Comparison of ENCODE assay signal across 10 mouse cellular contexts in the genomic region with DNA sequence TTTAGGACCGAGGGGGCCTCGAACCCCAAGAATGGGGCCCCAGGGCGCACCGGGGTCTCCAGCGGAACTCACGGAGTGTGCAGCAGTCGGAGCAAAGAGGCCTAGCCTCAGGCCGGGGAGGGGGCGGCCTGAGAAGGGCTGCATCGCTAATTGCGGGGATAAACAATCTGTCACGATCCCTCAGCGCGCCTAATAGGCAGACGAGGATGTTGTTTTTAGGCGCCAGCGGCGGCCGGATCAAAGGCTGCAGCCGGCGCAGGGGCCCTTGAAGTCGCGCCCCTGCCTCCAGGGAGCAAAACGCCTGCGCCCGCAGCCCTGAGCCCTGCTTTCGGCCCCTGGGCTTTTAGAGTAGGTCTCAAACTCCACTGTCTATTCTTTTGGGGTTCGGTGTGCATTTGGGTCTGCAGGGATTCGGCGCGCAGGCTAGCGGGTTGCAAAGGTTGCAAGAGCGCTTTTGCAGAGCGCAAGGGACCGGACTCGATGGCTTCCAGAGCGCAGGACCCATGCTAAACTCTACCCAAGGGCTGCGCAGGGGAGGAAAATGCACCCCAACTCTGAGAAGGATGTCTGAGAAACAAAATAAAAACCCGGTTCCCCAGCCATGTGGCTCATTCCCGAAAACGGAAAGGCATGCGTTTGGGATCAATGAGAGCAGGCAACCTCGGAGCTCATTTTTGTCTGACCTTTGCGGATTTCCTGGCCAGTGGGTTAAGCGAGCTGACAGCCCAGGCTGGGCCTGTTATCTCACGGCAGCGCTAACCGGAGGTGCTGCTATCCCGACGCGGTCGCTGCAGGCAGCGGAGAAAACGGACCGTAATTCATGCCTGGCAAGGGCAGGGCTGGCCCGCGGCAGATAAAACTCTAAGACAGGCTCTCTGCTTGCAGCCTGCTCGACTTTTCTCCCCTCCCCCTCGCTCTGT. TPM values are rescaled to one million over a fixed set of nuclear protein-coding genes. Genes with fewer than 3 reads are reported as not detected.
DNase-seq lines count a peak whose midpoint lies in the region; ATAC-seq and TF ChIP-seq lines count a peak whose summit lies in the region.
"Had no signal": no experiment of that assay in that cellular context is flagged by ENCODE, and none has a peak within 500 bp of the region (broad histone marks: within the 10 kb centered on the region; RNA-seq: fewer than 3 reads in every experiment).

No protein-coding gene starts in this region.

- peaks cover 95% of the 10 kb centered on the region for H3K27me3 ChIP-seq in forebrain, embryonic 15.5 days
- peaks cover 90% of the 10 kb centered on the region for H3K27me3 ChIP-seq in limb, embryonic 13.5 days
- H3K27me3 ChIP-seq in thymus, adult 2 months (ENCODE audit: control insufficient read depth, insufficient read depth, low read length) = peaks cover 13% of the 10 kb centered on the region
- H3K27me3 ChIP-seq: Patski had no signal

- H3K9me3 ChIP-seq in forebrain, embryonic 15.5 days = peaks cover 5% of the 10 kb centered on the region; the same call in 1 of the 2 replicates
- H3K9me3 ChIP-seq in limb, embryonic 13.5 days = peaks cover 3% of the 10 kb centered on the region; the same call in 1 of the 2 replicates

- ATAC-seq in forebrain, embryonic 15.5 days (replicated peaks) = no peak
- no peak for ATAC-seq in limb, embryonic 13.5 days (ENCODE audit: low FRiP score, low read depth)
- ATAC-seq: Patski had no signal

- TF ChIP-seq CTCF in thymus, adult 2 months (IDR thresholded peaks at IDR 0.05; ENCODE audit: borderline replicate concordance, control insufficient read depth, extremely low read depth, insufficient read depth, low read length, poor library complexity) = no peak

- peak; percentile 14 for DNase-seq in ovary, postnatal 36 days (ENCODE audit: low spot score)
- no peak for DNase-seq in ovary, adult 18-20 months (ENCODE audit: low spot score)
- peak; percentile 33 for DNase-seq in yolk sac, embryonic 10.5 days (ENCODE audit: low spot score)
- DNase-seq in thymus, adult 2 months = no peak
- no peak for DNase-seq in adrenal gland, adult 2 months
- DNase-seq in layer of hippocampus, postnatal 14 days (ENCODE audit: low spot score in 2 of 2) = no peak
- DNase-seq: kidney, adult 11 months had no signal

- no peak overlapping the region for H3K27ac ChIP-seq in forebrain, embryonic 15.5 days (replicated peaks)
- H3K27ac ChIP-seq in limb, embryonic 13.5 days = peak overlapping the region; percentile 79
- H3K27ac ChIP-seq in thymus, adult 2 months (ENCODE audit: control insufficient read depth, insufficient read depth, low read length) = no peak overlapping the region

- H3K4me3 ChIP-seq in forebrain, embryonic 15.5 days = peak overlapping the region; percentile 4; the same call in 1 of the 2 replicates
- peak overlapping the region; percentile 70 for H3K4me3 ChIP-seq in limb, embryonic 13.5 days
- no peak overlapping the region for H3K4me3 ChIP-seq in thymus, adult 2 months (ENCODE audit: control insufficient read depth, insufficient read depth, low read length)

- H3K36me3 ChIP-seq in forebrain, embryonic 15.5 days = no peaks in the 10 kb centered on the region
- no peaks in the 10 kb centered on the region for H3K36me3 ChIP-seq in limb, embryonic 13.5 days
- H3K36me3 ChIP-seq in thymus, adult 2 months (ENCODE audit: control insufficient read depth, insufficient read depth, low read length) = no peaks in the 10 kb centered on the region

- H3K9ac ChIP-seq in forebrain, embryonic 15.5 days (replicated peaks) = no peak overlapping the region
- H3K9ac ChIP-seq in limb, embryonic 13.5 days = peak overlapping the region; percentile 66

- no peak for TF ChIP-seq POLR2A in thymus, adult 2 months (IDR thresholded peaks at IDR 0.05; ENCODE audit: control insufficient read depth, extremely low read depth, insufficient read depth, low read length, poor library complexity)

- WGBS in forebrain, embryonic 15.5 days = under 1% methylated on average over 59 of the region's 59 CpGs
- WGBS in limb, embryonic 13.5 days = under 1% methylated on average over 59 of the region's 59 CpGs
- WGBS in thymus, adult 2 months = 4% methylated on average over 59 of the region's 59 CpGs

- H3K4me1 ChIP-seq in forebrain, embryonic 15.5 days = peaks cover 38% of the 10 kb centered on the region
- peaks cover 43% of the 10 kb centered on the region for H3K4me1 ChIP-seq in limb, embryonic 13.5 days
- no peaks in the 10 kb centered on the region for H3K4me1 ChIP-seq in thymus, adult 2 months (replicated peaks; ENCODE audit: control insufficient read depth, insufficient read depth, low read length)

- no peak overlapping the region for H3K4me2 ChIP-seq in forebrain, embryonic 15.5 days (replicated peaks)
- peak overlapping the region; percentile 83 for H3K4me2 ChIP-seq in limb, embryonic 13.5 days (replicated peaks)

RNA-seq across cellular contexts. Expression of a gene that starts 2.6 kb away (rescaled TPM):
- 13.7 and 20.7 TPM in 2 replicates for polyA plus RNA-seq in forebrain, embryonic 15.5 days (2015; fragmentation: Nextera tagmentation; extraction: Ambion mirVana)
- polyA plus RNA-seq in limb, embryonic 13.5 days (2015; fragmentation: Nextera tagmentation; extraction: Ambion mirVana) = 272 and 338 TPM in 2 replicates
- 2.7 and 4.0 TPM in 2 replicates for polyA plus RNA-seq in thymus, adult 2 months (2012; rRNA removed)
- 1 to 10 TPM; 1.4 to 2.3 TPM for total RNA-seq in adrenal gland, adult 2 months (2021)
- polyA plus RNA-seq in adrenal gland, adult 2 months (2012; rRNA removed) = 4.5 and 5.2 TPM in 2 replicates
- total RNA-seq in layer of hippocampus, postnatal 14 days (2021) = 10 to 100 TPM in 1 of 2 experiments, 1 to 10 TPM in 1; 7.0 to 16.7 TPM

Comparison
In these comparisons a context has a peak if more than half of its experiments do, and no peak if none do; other contexts are left out.
1. DNase-seq: peak in ovary, postnatal 36 days (single experiment) and yolk sac, embryonic 10.5 days (single experiment); none in ovary, adult 18-20 months (single experiment), thymus, adult 2 months (single experiment), adrenal gland, adult 2 months (single experiment) and layer of hippocampus, postnatal 14 days (0 of 2).
2. RNA of a gene that starts 2.6 kb away (polyA plus RNA-seq): 272 to 338 TPM in limb, embryonic 13.5 days; 13.7 to 20.7 TPM in forebrain, embryonic 15.5 days, 4.5 to 5.2 TPM in adrenal gland, adult 2 months and 2.7 to 4.0 TPM in thymus, adult 2 months; every median in the first group is over 10 times any median in the second.